Mouse (Mus musculus) myocyte (in vitro differentiated cells): ENCODE measurements around the gene Rpl10a. TPM values are rescaled to one million over a fixed set of nuclear protein-coding genes. Genes with fewer than 3 reads are reported as not detected.

Experiments used
- H3K27me3 ChIP-seq: one replicate; pipeline ENCODE4 v1.6.1; 2011; ENCODE audit not compliant: control insufficient read depth, insufficient read depth, insufficient read length
- H3K36me3 ChIP-seq: one replicate; pipeline ENCODE4 v1.6.1; 2011; ENCODE audit not compliant: control insufficient read depth, insufficient read depth
- H3K4me2 ChIP-seq: one replicate; pipeline ENCODE4 v1.6.1; 2011; ENCODE audit warnings: low read depth, control low read depth
- H3K4me3 ChIP-seq: one replicate; pipeline ENCODE4 v1.5.1; 2011; ENCODE audit warnings: mild to moderate bottlenecking, control low read depth, moderate library complexity
- H3K79me2 ChIP-seq: one replicate; pipeline ENCODE4 v1.6.1; 2011; ENCODE audit not compliant: control insufficient read depth, insufficient read depth
- H3ac ChIP-seq: one replicate; pipeline ENCODE4 v1.6.1; 2011; ENCODE audit not compliant: control insufficient read depth, insufficient read length
- CEBPB ChIP-seq: IDR thresholded peaks from 2 replicates; pipeline ENCODE4 v1.6.1; 2011; ENCODE audit warnings: mild to moderate bottlenecking, moderate library complexity; ENCODE audit not compliant: poor library complexity, insufficient read depth, severe bottlenecking
- E2F4 ChIP-seq: IDR thresholded peaks from one replicate; pipeline ENCODE4 v1.6.1; 2011; ENCODE audit warnings: mild to moderate bottlenecking, control low read depth, moderate library complexity; ENCODE audit not compliant: insufficient read depth
- MAX ChIP-seq: IDR thresholded peaks from one replicate; pipeline ENCODE4 v1.6.1; 2011; ENCODE audit warnings: low read depth, mild to moderate bottlenecking, control low read depth
- MYOD1 ChIP-seq, 3 experiments: IDR thresholded peaks; one replicate each; pipeline ENCODE4 v1.6.1; 2011; ENCODE audit warnings: control low read depth in 2 of 3, low read depth in 2 of 3, mild to moderate bottlenecking in 2 of 3, moderate library complexity in 1 of 3; ENCODE audit not compliant: insufficient read length in 2 of 3, control insufficient read depth in 1 of 3
- MYOG ChIP-seq, 3 experiments: IDR thresholded peaks; one replicate each; pipeline ENCODE4 v1.6.1; 2011; ENCODE audit warnings: control low read depth in 2 of 3, low read depth in 2 of 3, mild to moderate bottlenecking in 2 of 3; ENCODE audit not compliant: insufficient read length in 2 of 3, control insufficient read depth in 1 of 3, insufficient read depth in 1 of 3
- POLR2A ChIP-seq: IDR thresholded peaks from one replicate; pipeline ENCODE4 v1.6.1; 2011; ENCODE audit warnings: low read depth, mild to moderate bottlenecking, control low read depth, moderate library complexity; ENCODE audit not compliant: insufficient read length
- POLR2AphosphoS2 ChIP-seq: IDR thresholded peaks from one replicate; pipeline ENCODE4 v1.6.1; 2011; ENCODE audit warnings: low read depth, control low read depth; ENCODE audit not compliant: insufficient read length
- REST ChIP-seq: IDR thresholded peaks from one replicate; pipeline ENCODE4 v1.6.1; 2011; ENCODE audit warnings: mild to moderate bottlenecking, control low read depth, moderate library complexity; ENCODE audit not compliant: insufficient read depth, insufficient read length
- SRF ChIP-seq: IDR thresholded peaks from one replicate; pipeline ENCODE4 v1.6.1; 2011; ENCODE audit warnings: low read depth; ENCODE audit not compliant: control insufficient read depth, insufficient read length
- TCF12 ChIP-seq: IDR thresholded peaks from one replicate; pipeline ENCODE4 v1.6.1; 2011; ENCODE audit warnings: mild to moderate bottlenecking, control low read depth; ENCODE audit not compliant: poor library complexity, insufficient read depth, severe bottlenecking
- TCF3 ChIP-seq: IDR thresholded peaks from one replicate; pipeline ENCODE4 v1.6.1; 2011; ENCODE audit warnings: low read depth, control low read depth; ENCODE audit not compliant: insufficient read length
- USF1 ChIP-seq: IDR thresholded peaks from one replicate; pipeline ENCODE4 v1.6.1; 2011; ENCODE audit warnings: low read depth, mild to moderate bottlenecking, control low read depth, moderate library complexity
- polyA plus RNA-seq: library from polyadenylated mRNA; unstranded; fragments of >200 nt; fragmentation: generic; extraction: Trizol; gene quantifications from one replicate; pipeline ENCODE4 v1.2.1, GENCODE M21; 2012; ENCODE audit warnings: missing spikeins

The Rpl10a gene
- polyA plus RNA-seq, 1 experiment = 2,984 TPM

DNA sequence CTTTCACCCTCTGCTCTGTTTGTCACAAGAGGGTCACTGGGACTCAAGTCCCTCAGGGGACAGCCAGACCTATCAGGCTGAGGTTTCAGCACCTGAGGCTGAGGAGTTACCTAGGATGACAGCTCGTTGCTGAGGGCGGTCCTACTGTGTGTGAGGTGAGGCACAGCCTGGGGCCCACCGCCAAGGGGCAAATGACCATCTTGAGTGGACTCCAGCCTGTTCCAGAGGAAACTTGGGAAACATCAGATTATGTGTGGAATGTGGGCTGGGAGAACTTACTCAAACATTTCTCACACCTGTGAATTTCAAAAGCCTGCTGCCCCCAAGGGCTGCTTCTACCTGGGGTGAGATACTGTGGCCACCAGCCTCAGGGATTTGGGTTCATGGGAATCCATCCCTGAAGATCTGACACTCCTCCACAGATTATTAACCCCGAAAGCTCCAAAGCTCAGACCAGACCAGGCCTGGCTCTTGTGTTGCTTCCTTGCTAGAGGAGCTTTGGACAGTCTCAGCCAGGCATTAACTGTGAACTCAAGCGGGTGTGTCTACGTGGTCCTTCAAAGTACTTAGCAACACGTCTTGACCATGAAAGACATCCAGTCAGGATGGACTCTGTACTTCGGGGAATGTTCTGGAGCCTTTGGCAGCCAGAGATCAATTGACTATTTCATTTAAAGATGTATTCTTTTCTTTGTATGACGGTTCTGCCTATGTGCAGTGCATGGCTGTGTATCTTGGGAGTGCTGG lies 32.4 kb downstream of the Rpl10a start:
- Histone ChIP-seq H3K79me2 (no peaks in the 10 kb centered on the region), H3K27me3 (peaks cover 7% of the 10 kb centered on the region), H3K4me3 (no peak overlapping the region), H3K4me2 (no peak overlapping the region), H3K36me3 (no peaks in the 10 kb centered on the region), H3ac (no peak overlapping the region)
- no peak for TF ChIP-seq SRF
- no peak for TF ChIP-seq MYOG (IDR thresholded peaks at IDR 0.05; ENCODE audit: control insufficient read depth in 1 of 3, insufficient read depth in 1 of 3, insufficient read length in 2 of 3, low read depth in 2 of 3)
- TF ChIP-seq REST = no peak
- no peak for TF ChIP-seq TCF12
- TF ChIP-seq USF1 = no peak
- no peak for TF ChIP-seq CEBPB
- no peak for TF ChIP-seq E2F4
- TF ChIP-seq MYOD1 (IDR thresholded peaks at IDR 0.05; ENCODE audit: control insufficient read depth in 1 of 3, insufficient read length in 2 of 3, low read depth in 2 of 3) = no peak

- TF ChIP-seq SRF (no peak), POLR2AphosphoS2 (no peak), TCF3 (no peak), CEBPB (no peak), USF1 (no peak), REST (no peak), TCF12 (no peak), MYOD1 (IDR thresholded peaks at IDR 0.05; ENCODE audit: control insufficient read depth in 1 of 3, insufficient read length in 2 of 3, low read depth in 2 of 3) (no peak), POLR2A (no peak), E2F4 (no peak), MAX (no peak), MYOG (IDR thresholded peaks at IDR 0.05; ENCODE audit: control insufficient read depth in 1 of 3, insufficient read depth in 1 of 3, insufficient read length in 2 of 3, low read depth in 2 of 3) (no peak)
- Histone ChIP-seq H3K4me2 (no peak overlapping the region), H3K79me2 (no peaks in the 10 kb centered on the region), H3ac (no peak overlapping the region), H3K36me3 (no peaks in the 10 kb centered on the region), H3K27me3 (peaks cover 7% of the 10 kb centered on the region), H3K4me3 (no peak overlapping the region)
Measured at GRCm38 (mm10) chr17:28361921-28362652, 33.8 kb downstream of the Rpl10a start.

GRCm38 (mm10) chr17:28362653-28363292 lies 34.5 kb downstream of the Rpl10a start:
- no peak for TF ChIP-seq TCF3
- no peak for TF ChIP-seq USF1
- TF ChIP-seq REST = no peak
- TF ChIP-seq CEBPB = no peak
- TF ChIP-seq E2F4 = no peak
- no peak for TF ChIP-seq SRF
- no peak for TF ChIP-seq TCF12
- no peak for TF ChIP-seq MYOD1 (IDR thresholded peaks at IDR 0.05; ENCODE audit: control insufficient read depth in 1 of 3, insufficient read length in 2 of 3, low read depth in 2 of 3)

GRCm38 (mm10) chr17:28363507-28363906 lies 35.2 kb downstream of the Rpl10a start:
- Histone ChIP-seq H3K27me3 (peaks cover 7% of the 10 kb centered on the region), H3K79me2 (no peaks in the 10 kb centered on the region), H3ac (no peak overlapping the region), H3K36me3 (no peaks in the 10 kb centered on the region), H3K4me2 (no peak overlapping the region), H3K4me3 (no peak overlapping the region)
- TF ChIP-seq E2F4 (no peak), REST (no peak), USF1 (no peak), CEBPB (no peak), MYOD1 (IDR thresholded peaks at IDR 0.05; ENCODE audit: control insufficient read depth in 1 of 3, insufficient read length in 2 of 3, low read depth in 2 of 3) (no peak), POLR2AphosphoS2 (no peak)

More at GRCm38 (mm10) chr17:28362653-28363292, 34.5 kb downstream of the Rpl10a start:
- no peaks in the 10 kb centered on the region for H3K79me2 ChIP-seq
- no peak overlapping the region for H3ac ChIP-seq
- H3K4me3 ChIP-seq = no peak overlapping the region
- H3K4me2 ChIP-seq = no peak overlapping the region
- H3K36me3 ChIP-seq = no peaks in the 10 kb centered on the region
- H3K27me3 ChIP-seq = peaks cover 7% of the 10 kb centered on the region

GRCm38 (mm10) chr17:28365122-28365521 lies 36.9 kb downstream of the Rpl10a start, which contains the start of gene Tulp1:
TSS of gene Tulp1 (minus strand) at chr17:28365222.
- no peak within 1 kb of the TSS for H3K4me2 ChIP-seq
- no peaks in the 10 kb centered on the region for H3K79me2 ChIP-seq
- no peak within 1 kb of the TSS for H3K4me3 ChIP-seq
- TF ChIP-seq MAX (no peak), E2F4 (no peak)
- H3K36me3 ChIP-seq = no peaks in the 10 kb centered on the region
- no peak within 1 kb of the TSS for H3ac ChIP-seq
- H3K27me3 ChIP-seq = peaks cover 7% of the 10 kb centered on the region
